In the genomic region with DNA sequence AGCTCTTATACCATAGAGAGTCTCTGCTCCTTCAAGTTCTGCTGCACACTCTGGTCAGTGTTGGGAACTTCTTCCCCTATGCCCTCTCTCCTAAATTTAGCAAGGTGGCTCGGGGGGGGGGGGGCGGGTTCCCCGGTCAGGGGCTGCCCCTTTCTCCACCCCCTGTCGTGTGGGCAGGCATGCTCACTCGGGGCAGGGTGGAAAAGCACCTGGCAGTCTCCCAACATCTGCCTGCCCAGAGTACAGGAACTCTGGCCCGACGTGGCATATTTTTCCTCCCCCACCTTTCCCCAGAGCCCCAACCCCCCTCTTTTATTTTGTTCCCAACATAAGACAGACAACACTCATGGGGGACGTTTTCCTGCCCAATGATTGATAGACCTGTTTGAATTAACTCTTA, we compare ENCODE assay signal across 15 mouse cellular contexts. TPM values are rescaled to one million over a fixed set of nuclear protein-coding genes. Genes with fewer than 3 reads are reported as not detected.
DNase-seq lines count a peak whose midpoint lies in the region; ATAC-seq and TF ChIP-seq lines count a peak whose summit lies in the region.
"Had no signal": no experiment of that assay in that cellular context is flagged by ENCODE, and none has a peak within 500 bp of the region (broad histone marks: within the 10 kb centered on the region; RNA-seq: fewer than 3 reads in every experiment).

No protein-coding gene starts in this region.

- H3K79me2 ChIP-seq in liver, adult 2 months (ENCODE audit: control insufficient read depth, insufficient read depth, low read length) = no peaks in the 10 kb centered on the region

- no peak overlapping the region for H3K4me3 ChIP-seq in liver, adult 2 months (ENCODE audit: insufficient read depth, low read depth, low read length)
- no peak overlapping the region for H3K4me3 ChIP-seq in liver, embryonic 11.5 days (ENCODE audit: low read depth, low read length)
- H3K4me3 ChIP-seq in neural tube, embryonic 15.5 days (replicated peaks) = no peak overlapping the region
- H3K4me3 ChIP-seq: midbrain, embryonic 13.5 days had no signal

- no peak for ATAC-seq in liver, embryonic 11.5 days (replicated peaks; ENCODE audit: low FRiP score)
- no peak for ATAC-seq in neural tube, embryonic 15.5 days (ENCODE audit: low FRiP score)
- ATAC-seq: midbrain, embryonic 13.5 days had no signal

- no peaks in the 10 kb centered on the region for H3K27me3 ChIP-seq in liver, adult 2 months (ENCODE audit: control insufficient read depth, insufficient read depth, low read length)
- no peaks in the 10 kb centered on the region for H3K27me3 ChIP-seq in liver, embryonic 11.5 days (replicated peaks; ENCODE audit: control insufficient read depth, insufficient read depth, low read length)
- no peaks in the 10 kb centered on the region for H3K27me3 ChIP-seq in neural tube, embryonic 15.5 days (replicated peaks)
- H3K27me3 ChIP-seq: midbrain, embryonic 13.5 days had no signal

- H3K4me2 ChIP-seq in liver, embryonic 11.5 days = no peak overlapping the region
- no peak overlapping the region for H3K4me2 ChIP-seq in neural tube, embryonic 15.5 days
- H3K4me2 ChIP-seq: midbrain, embryonic 13.5 days had no signal

- H3K9ac ChIP-seq in liver, adult 2 months (ENCODE audit: low read depth, low read length) = no peak overlapping the region
- no peak overlapping the region for H3K9ac ChIP-seq in liver, embryonic 11.5 days (ENCODE audit: low read depth, low read length)
- H3K9ac ChIP-seq in neural tube, embryonic 15.5 days (replicated peaks) = no peak overlapping the region
- H3K9ac ChIP-seq: midbrain, embryonic 13.5 days had no signal

- H3K36me3 ChIP-seq in liver, adult 2 months (ENCODE audit: control insufficient read depth, insufficient read depth, low read length) = no peaks in the 10 kb centered on the region
- H3K36me3 ChIP-seq in liver, embryonic 11.5 days (ENCODE audit: control insufficient read depth, insufficient read depth, low read length) = no peaks in the 10 kb centered on the region
- H3K36me3 ChIP-seq in neural tube, embryonic 15.5 days = no peaks in the 10 kb centered on the region
- H3K36me3 ChIP-seq: midbrain, embryonic 13.5 days had no signal

- TF ChIP-seq POLR2A in liver, adult 2 months (IDR thresholded peaks at IDR 0.05; ENCODE audit: extremely low read depth, insufficient read depth, low read length) = no peak

- H3K4me1 ChIP-seq in liver, adult 2 months (ENCODE audit: control insufficient read depth, insufficient read depth, low read length) = no peaks in the 10 kb centered on the region
- H3K4me1 ChIP-seq in liver, embryonic 11.5 days (replicated peaks; ENCODE audit: control insufficient read depth, insufficient read depth, low read length) = no peaks in the 10 kb centered on the region
- no peaks in the 10 kb centered on the region for H3K4me1 ChIP-seq in neural tube, embryonic 15.5 days
- H3K4me1 ChIP-seq: midbrain, embryonic 13.5 days had no signal

- no peak overlapping the region for H3K27ac ChIP-seq in liver, adult 2 months (replicated peaks; ENCODE audit: insufficient read depth, low read depth, low read length)
- H3K27ac ChIP-seq in liver, embryonic 11.5 days (ENCODE audit: low read depth, low read length) = no peak overlapping the region
- no peak overlapping the region for H3K27ac ChIP-seq in neural tube, embryonic 15.5 days (replicated peaks)
- H3K27ac ChIP-seq: midbrain, embryonic 13.5 days had no signal

- WGBS in liver, adult 2 months = 3% methylated on average over 8 of the region's 8 CpGs
- WGBS in liver, embryonic 11.5 days = 50% methylated on average over 8 of the region's 8 CpGs
- 33% methylated on average over 8 of the region's 8 CpGs for WGBS in neural tube, embryonic 15.5 days

- peak; percentile 26 for DNase-seq in adrenal gland, postnatal 10 days
- DNase-seq in adrenal gland, adult (ENCODE audit: inconsistent age in 2 of 2, low spot score in 1 of 2) = no peak
- peak; percentile 42 for DNase-seq in liver, adult 2 months (ENCODE audit: extremely low read depth, low read depth, low spot score)
- DNase-seq in liver, embryonic 11.5 days (ENCODE audit: low spot score) = no peak
- peak; percentile 62 for DNase-seq in heart, postnatal 4 days
- peak; percentile 62 to 78 for DNase-seq in kidney, postnatal 36 days
- no peak for DNase-seq in ovary, postnatal 36 days (ENCODE audit: low spot score)
- DNase-seq: cerebellum, adult 18-20 months; left cerebral cortex, postnatal 4 days; lung, postnatal 14 days; retina, postnatal 1 day; spleen, adult 18-20 months had no signal

- no peak for TF ChIP-seq CTCF in liver, adult 2 months (IDR thresholded peaks at IDR 0.05; ENCODE audit: low read depth, low read length)

- no peaks in the 10 kb centered on the region for H3K9me3 ChIP-seq in liver, embryonic 11.5 days (ENCODE audit: control insufficient read depth, low read length)
- no peaks in the 10 kb centered on the region for H3K9me3 ChIP-seq in neural tube, embryonic 15.5 days (replicated peaks)
- H3K9me3 ChIP-seq: midbrain, embryonic 13.5 days had no signal

RNA-seq across cellular contexts. Expression of a gene that starts 20.6 kb away (rescaled TPM):
- total RNA-seq in adrenal gland, postnatal 10 days (2021) = not detected
- total RNA-seq in liver, adult 2 months (2014; rRNA removed) = not detected in 2 replicates
- polyA plus RNA-seq in liver, adult 2 months (2012; rRNA removed) = not detected in 2 replicates
- polyA plus RNA-seq in liver, embryonic 11.5 days (2014; fragmentation: Nextera tagmentation; extraction: Ambion mirVana) = 0.18 and 0.32 TPM in 2 replicates
- not detected for total RNA-seq in heart, postnatal 4 days (2021)
- 0.23 and 0.68 TPM in 2 replicates for polyA plus RNA-seq in neural tube, embryonic 15.5 days (2015; fragmentation: Nextera tagmentation; extraction: Ambion mirVana)
- total RNA-seq: granulocyte monocyte progenitor cell, adult 5-6 weeks; left cerebral cortex, postnatal 4 days had no signal

Comparison
In these comparisons a context has a peak if more than half of its experiments do, and no peak if none do; other contexts are left out.
1. DNase-seq: peak in adrenal gland, postnatal 10 days (single experiment), liver, adult 2 months (single experiment), heart, postnatal 4 days (single experiment) and kidney, postnatal 36 days (2 of 2); none in adrenal gland, adult (0 of 2), liver, embryonic 11.5 days (single experiment) and ovary, postnatal 36 days (single experiment).